Mouse (Mus musculus): ENCODE measurements around the gene Gm20855. TPM values are rescaled to one million over a fixed set of nuclear protein-coding genes. Genes with fewer than 3 reads are reported as not detected.
"Not testable (repeated sequence)": the region's sequence is repeated elsewhere in the genome, so short reads cannot be mapped to it uniquely, and the experiment has no call there.

The Gm20855 gene
- polyA plus RNA-seq (2012; rRNA removed), result not detected in 2 replicates

DNA sequence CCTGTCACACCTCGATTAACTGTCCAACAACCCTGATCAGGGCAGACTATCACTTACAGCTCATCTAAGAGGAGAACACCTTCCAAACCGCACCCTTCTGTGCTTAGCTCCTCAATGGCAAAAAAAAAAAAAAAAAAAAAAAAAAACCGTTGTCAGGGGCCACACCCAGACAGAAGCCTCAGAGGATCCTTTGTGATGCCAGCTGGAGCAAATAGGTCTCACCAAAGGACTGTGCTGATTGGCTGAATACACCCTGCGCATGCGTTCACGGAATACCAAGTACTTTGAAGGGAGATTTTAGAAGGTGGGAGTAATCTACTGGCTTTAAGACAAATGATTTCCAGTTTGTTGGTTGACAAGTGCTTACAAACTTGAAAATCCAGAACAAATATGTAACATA lies at the start of gene Gm20855:
Gene Gm20855, minus strand, starts transcription at position 101 of the 400 bp plus-strand sequence.
- H3K27ac ChIP-seq (ENCODE audit: insufficient read depth, low read length); H3K36me3 ChIP-seq (ENCODE audit: control insufficient read depth, insufficient read depth, low read length); H3K4me3 ChIP-seq (ENCODE audit: extremely low read depth, insufficient read depth, insufficient read length); DNase-seq (ENCODE audit: low read depth in 1 of 2, low spot score in 2 of 2); H3K4me1 ChIP-seq (ENCODE audit: control insufficient read depth, insufficient read depth, insufficient read length); H3K27me3 ChIP-seq (ENCODE audit: control insufficient read depth, insufficient read depth, low read length): not testable (repeated sequence)
- WGBS, result no CpG with 5 or more reads among the region's 6 CpGs
